Mouse (Mus musculus) ES-E14 (cell line): ENCODE data around the gene Hoxd13. TPM values are rescaled to one million over a fixed set of nuclear protein-coding genes. Genes with fewer than 3 reads are reported as not detected.

Source experiments
- DNase-seq: peaks from one replicate; pipeline ENCODE4 v3.0.0-alpha.2; 2013; ENCODE audit warnings: low read depth, low spot score
- H3K27ac ChIP-seq: 2 replicates; pipeline ENCODE4 v1.5.1; 2012; ENCODE audit warnings: low read depth, mild to moderate bottlenecking, low read length, moderate library complexity, mixed read lengths; ENCODE audit not compliant: poor library complexity, insufficient read depth, severe bottlenecking
- H3K36me3 ChIP-seq: 2 replicates; pipeline ENCODE4 v1.6.1; 2012; ENCODE audit warnings: mild to moderate bottlenecking, low read length, moderate library complexity, mixed read lengths; ENCODE audit not compliant: control insufficient read depth, poor library complexity, insufficient read depth, severe bottlenecking
- H3K4me1 ChIP-seq, 2 experiments: fragments of 150-350 bp in 1 of 2; sonication (generic) in 1 of 2; 2 replicates each; pipeline ENCODE4 v1.6.1; 2012; ENCODE audit warnings: low read length in 2 of 2, mild to moderate bottlenecking in 1 of 2, mixed read lengths in 1 of 2; ENCODE audit not compliant: control insufficient read depth in 2 of 2, insufficient read depth in 2 of 2, poor library complexity in 1 of 2
- H3K4me3 ChIP-seq, 2 experiments: fragments of 150-350 bp in 1 of 2; sonication (generic) in 1 of 2; 2 replicates each; pipeline ENCODE4 v1.5.1; 2012; ENCODE audit warnings: low read length in 2 of 2, low read depth in 1 of 2, mild to moderate bottlenecking in 1 of 2, mixed read lengths in 1 of 2; ENCODE audit not compliant: insufficient read depth in 1 of 2, poor library complexity in 1 of 2, severe bottlenecking in 1 of 2
- H3K9ac ChIP-seq: 2 replicates; pipeline ENCODE4 v1.6.1; 2012; ENCODE audit warnings: low read depth, mild to moderate bottlenecking, low read length, mixed read lengths; ENCODE audit not compliant: poor library complexity, insufficient read depth, severe bottlenecking
- H3K9me3 ChIP-seq: fragments of 150-350 bp; sonication (generic); 2 replicates; pipeline ENCODE4 v1.6.1; 2012; ENCODE audit warnings: low read depth, mild to moderate bottlenecking, low read length; ENCODE audit not compliant: control insufficient read depth, insufficient read depth
- CHD2 ChIP-seq: IDR thresholded peaks from 2 replicates; pipeline ENCODE4 v1.6.1; 2014; ENCODE audit warnings: mild to moderate bottlenecking, low read depth, low read length, inconsistent platforms
- HCFC1 ChIP-seq: IDR thresholded peaks from 2 replicates; pipeline ENCODE4 v1.6.1; 2012; ENCODE audit warnings: low read length, inconsistent platforms, borderline replicate concordance; ENCODE audit not compliant: insufficient read depth
- MAFK ChIP-seq: IDR thresholded peaks from 2 replicates; pipeline ENCODE4 v1.6.1; 2014; ENCODE audit warnings: mild to moderate bottlenecking, low read depth, low read length, inconsistent platforms; ENCODE audit not compliant: insufficient read depth
- ZC3H11A ChIP-seq: IDR thresholded peaks from 2 replicates; pipeline ENCODE4 v1.6.1; 2012; ENCODE audit warnings: low read depth, mild to moderate bottlenecking, inconsistent platforms, low read length, borderline replicate concordance
- ZNF384 ChIP-seq: IDR thresholded peaks from 2 replicates; pipeline ENCODE4 v1.6.1; 2012; ENCODE audit warnings: low read depth, low read length, inconsistent platforms
- in situ Hi-C, 2 experiments: fragments of 600-800 bp; cut with MboI; formaldehyde crosslinking; loops; one replicate each; pipeline ENCODE4 v1.15.1; 2025; ENCODE audit warnings: low sequenced_read_pairs in 2 of 2, inconsistent platforms in 1 of 2; ENCODE audit not compliant: unreplicated experiment in 2 of 2
- total RNA-seq: library from RNA; depleted of rRNA; stranded (reverse); fragments of 300-350 nt; gene quantifications from 2 replicates; pipeline ENCODE4 v1.2.3, GENCODE M21; 2012

Hoxd13 gene
- total RNA-seq, 1 experiment = 0.98 TPM

GRCm38 (mm10) chr2:74645631-74646030, 22.5 kb upstream of the Hoxd13 start:
- TF ChIP-seq HCFC1 (no peak), ZNF384 (no peak), MAFK (no peak)
- Histone ChIP-seq H3K4me1 (no peaks in the 10 kb centered on the region), H3K9ac (no peak overlapping the region), H3K9me3 (no peaks in the 10 kb centered on the region), H3K4me3 (no peak overlapping the region), H3K36me3 (no peaks in the 10 kb centered on the region), H3K27ac (no peak overlapping the region)
- in situ Hi-C loops = loop anchor here in 1 of 2 experiments (10.0 kb wide), 1 partner anchor 581 kb away; no protein-coding TSS in a partner anchor
- no peak for DNase-seq

- H3K9me3 ChIP-seq = no peaks in the 10 kb centered on the region
- H3K9ac ChIP-seq = no peak overlapping the region
- in situ Hi-C loops = loop anchor here in 1 of 2 experiments (10.0 kb wide), 1 partner anchor 582 kb away; no protein-coding TSS in a partner anchor
These were observed 20.8 kb upstream of the Hoxd13 start for GRCm38 (mm10) chr2:74647082-74647864.

GRCm38 (mm10) chr2:74652996-74653340, 15.1 kb upstream of the Hoxd13 start:
- Histone ChIP-seq H3K9ac (no peak overlapping the region), H3K4me1 (no peaks in the 10 kb centered on the region), H3K36me3 (no peaks in the 10 kb centered on the region), H3K9me3 (no peaks in the 10 kb centered on the region), H3K4me3 (no peak overlapping the region), H3K27ac (no peak overlapping the region)
- DNase-seq = no peak
- TF ChIP-seq CHD2 (no peak), ZNF384 (no peak), ZC3H11A (no peak), MAFK (no peak), HCFC1 (no peak)
- in situ Hi-C loops = loop anchor here (25.0 kb wide), 2 partner anchors 591 to 1091 kb away; no protein-coding TSS in a partner anchor

More at GRCm38 (mm10) chr2:74647082-74647864, 20.8 kb upstream of the Hoxd13 start:
- Histone ChIP-seq H3K4me1 (no peaks in the 10 kb centered on the region), H3K36me3 (no peaks in the 10 kb centered on the region), H3K4me3 (no peak overlapping the region), H3K27ac (no peak overlapping the region)
- no peak for DNase-seq
- no peak for TF ChIP-seq ZNF384
- TF ChIP-seq MAFK = no peak
- no peak for TF ChIP-seq HCFC1
- no peak for TF ChIP-seq CHD2
- no peak for TF ChIP-seq ZC3H11A

GRCm38 (mm10) chr2:74653781-74654535, 14.2 kb upstream of the Hoxd13 start:
- H3K36me3 ChIP-seq = no peaks in the 10 kb centered on the region
- H3K4me3 ChIP-seq = no peak overlapping the region
- no peak for DNase-seq
- no peak overlapping the region for H3K27ac ChIP-seq
- no peaks in the 10 kb centered on the region for H3K9me3 ChIP-seq
- TF ChIP-seq ZNF384 = no peak
- TF ChIP-seq MAFK = no peak
- TF ChIP-seq ZC3H11A = no peak
- no peak for TF ChIP-seq HCFC1
- no peak for TF ChIP-seq CHD2
- in situ Hi-C loops = loop anchor here (25.0 kb wide), 2 partner anchors 592 to 1092 kb away; no protein-coding TSS in a partner anchor
- H3K4me1 ChIP-seq = no peaks in the 10 kb centered on the region
- no peak overlapping the region for H3K9ac ChIP-seq
